Mouse (Mus musculus): ENCODE results near the gene Gm12394.

- no peak for TF ChIP-seq POLR2A (IDR thresholded peaks at IDR 0.05; ENCODE audit: insufficient read depth, low read length)
- no peak for TF ChIP-seq CTCF (IDR thresholded peaks at IDR 0.05; ENCODE audit: low read depth, low read length)
- no peak for TF ChIP-seq EP300 (IDR thresholded peaks at IDR 0.05; ENCODE audit: insufficient read depth, low read depth, low read length)
Observed at GRCm38 (mm10) chr4:42872151-42872550, 15.6 kb upstream of the Gm12394 start.
